Mouse (Mus musculus): ENCODE results near the gene E2f8. TPM values are rescaled to one million over a fixed set of nuclear protein-coding genes. Genes with fewer than 3 reads are reported as not detected.

The E2f8 gene
- polyA plus RNA-seq, 1 experiment from 2014 or later = 14.5 TPM

DNA sequence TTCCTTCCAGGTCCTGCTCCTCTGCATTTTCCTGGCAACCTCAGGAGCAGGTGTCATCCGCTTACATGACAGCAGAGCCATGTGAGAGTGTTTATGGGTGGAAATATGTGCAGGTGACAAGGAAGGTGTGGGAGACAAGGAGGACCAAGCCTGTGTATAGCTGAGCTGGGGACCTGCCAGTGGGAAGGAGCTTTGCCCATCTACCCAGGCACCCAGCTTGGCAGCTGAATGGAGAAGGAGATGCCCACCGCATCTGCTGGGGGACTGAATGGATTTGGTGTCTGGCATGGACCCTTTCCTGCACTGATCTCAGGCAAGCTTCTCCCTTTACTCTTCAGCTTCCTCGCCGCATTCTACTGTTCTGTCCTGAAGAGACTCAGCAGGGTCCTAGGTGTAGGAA is 14.1 kb upstream of the E2f8 start:
- H3K4me3 ChIP-seq (ENCODE audit: low read depth, low read length) = no peak overlapping the region
- 93% methylated on average over 4 of the region's 4 CpGs for WGBS
- peaks cover 6% of the 10 kb centered on the region; the same call in 1 of the 2 replicates for H3K27me3 ChIP-seq (ENCODE audit: control insufficient read depth, insufficient read depth, low read length)
- DNase-seq (ENCODE audit: low spot score, missing footprints) (no peak), ATAC-seq (ENCODE audit: low FRiP score) (no peak)
- H3K9me3 ChIP-seq (ENCODE audit: control insufficient read depth, low read length) = no peaks in the 10 kb centered on the region
- no peak overlapping the region for H3K9ac ChIP-seq (ENCODE audit: low read length)
- no peak overlapping the region for H3K4me2 ChIP-seq
- no peak overlapping the region for H3K27ac ChIP-seq (ENCODE audit: low read depth, low read length)
- H3K4me1 ChIP-seq (ENCODE audit: control insufficient read depth, insufficient read depth, low read length) = peaks cover 19% of the 10 kb centered on the region
- H3K36me3 ChIP-seq (ENCODE audit: control insufficient read depth, insufficient read depth, low read length) = no peaks in the 10 kb centered on the region

DNA sequence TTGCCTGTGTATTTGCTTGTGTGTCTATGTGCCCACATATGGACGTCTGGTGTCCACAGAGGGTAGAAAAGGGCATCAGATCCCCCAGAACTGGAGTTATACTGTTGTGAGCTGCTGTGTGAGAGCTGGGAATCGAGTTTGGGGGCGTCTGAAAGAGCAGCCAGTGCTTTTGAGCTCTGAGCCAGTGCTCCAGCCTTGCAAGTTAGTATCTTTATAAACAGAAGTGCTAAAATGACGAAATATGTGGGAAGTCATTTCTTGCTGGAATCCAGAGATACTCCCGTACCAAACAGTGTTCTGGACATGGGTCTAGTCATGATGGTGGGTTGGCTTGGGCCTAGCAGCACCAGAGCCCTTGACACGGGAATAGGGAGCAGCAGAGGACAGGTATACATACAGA is 13.4 kb upstream of the E2f8 start:
- 73% methylated on average over 6 of the region's 6 CpGs for WGBS
- no peak for ATAC-seq (ENCODE audit: low FRiP score)

DNA sequence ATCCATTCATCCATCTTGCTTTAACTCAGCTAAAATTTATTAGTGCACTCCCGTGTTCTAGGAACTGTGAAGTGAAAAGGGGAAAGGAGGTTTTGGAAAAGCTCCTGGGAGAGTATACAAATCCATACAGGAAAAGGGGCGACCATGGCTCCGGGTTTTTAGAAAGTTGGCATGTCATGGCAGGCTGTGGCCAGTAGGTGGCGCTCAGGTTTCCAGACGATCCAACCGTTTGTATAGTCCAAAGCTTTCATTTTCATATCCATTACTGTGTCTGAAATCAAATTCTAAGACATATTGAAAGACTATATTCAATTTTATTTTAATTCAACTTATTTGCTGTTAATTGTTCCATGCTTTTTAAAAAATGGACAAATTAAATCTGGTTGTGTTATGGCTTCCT is 12.8 kb upstream of the E2f8 start:
- peaks cover 6% of the 10 kb centered on the region; the same call in 1 of the 2 replicates for H3K27me3 ChIP-seq (ENCODE audit: control insufficient read depth, insufficient read depth, low read length)
- WGBS = under 1% methylated on average over 6 of the region's 6 CpGs
- H3K27ac ChIP-seq (ENCODE audit: low read depth, low read length) = no peak overlapping the region
- no peak overlapping the region for H3K9ac ChIP-seq (ENCODE audit: low read length)
- H3K4me1 ChIP-seq (ENCODE audit: control insufficient read depth, insufficient read depth, low read length) = peaks cover 19% of the 10 kb centered on the region
- DNase-seq (ENCODE audit: low spot score, missing footprints) = peak; percentile 99
- H3K4me3 ChIP-seq (ENCODE audit: low read depth, low read length) = no peak overlapping the region
- H3K4me2 ChIP-seq = no peak overlapping the region
- ATAC-seq (ENCODE audit: low FRiP score) = peak; percentile 4; the same call in 1 of the 2 replicates
- H3K9me3 ChIP-seq (ENCODE audit: control insufficient read depth, low read length) = no peaks in the 10 kb centered on the region
- H3K36me3 ChIP-seq (ENCODE audit: control insufficient read depth, insufficient read depth, low read length) = no peaks in the 10 kb centered on the region

More for the DNA sequence above, 13.4 kb upstream of the E2f8 start:
- H3K4me2 ChIP-seq = no peak overlapping the region
- no peaks in the 10 kb centered on the region for H3K9me3 ChIP-seq (ENCODE audit: control insufficient read depth, low read length)
- H3K27me3 ChIP-seq (ENCODE audit: control insufficient read depth, insufficient read depth, low read length) = peaks cover 6% of the 10 kb centered on the region; the same call in 1 of the 2 replicates
- H3K4me3 ChIP-seq (ENCODE audit: low read depth, low read length) = no peak overlapping the region
- no peak overlapping the region for H3K9ac ChIP-seq (ENCODE audit: low read length)
- H3K4me1 ChIP-seq (ENCODE audit: control insufficient read depth, insufficient read depth, low read length) = peaks cover 19% of the 10 kb centered on the region
- no peaks in the 10 kb centered on the region for H3K36me3 ChIP-seq (ENCODE audit: control insufficient read depth, insufficient read depth, low read length)
- no peak overlapping the region for H3K27ac ChIP-seq (ENCODE audit: low read depth, low read length)
- no peak for DNase-seq (ENCODE audit: low spot score, missing footprints)

DNA sequence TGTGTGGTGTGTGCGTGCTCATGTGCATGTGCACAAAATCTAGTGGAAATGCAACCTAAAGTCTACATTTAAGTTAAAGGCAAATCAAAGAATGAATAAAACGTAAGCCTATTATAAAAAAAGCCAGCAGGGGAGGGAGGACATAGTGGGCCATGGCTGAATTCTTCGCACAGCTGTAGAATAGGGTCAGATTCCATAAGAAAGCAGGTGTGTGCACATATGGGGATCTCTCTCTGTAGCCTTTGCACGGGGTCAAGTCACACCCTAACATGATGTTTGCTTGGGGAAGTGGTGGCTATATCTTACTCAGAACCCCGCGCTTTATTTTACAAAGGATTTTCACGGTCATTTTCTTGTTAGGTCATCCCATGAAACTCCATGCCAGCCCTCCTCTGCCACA is 11.7 kb upstream of the E2f8 start:
- Histone ChIP-seq H3K4me1 (ENCODE audit: control insufficient read depth, insufficient read depth, low read length) (peaks cover 24% of the 10 kb centered on the region), H3K27me3 (ENCODE audit: control insufficient read depth, insufficient read depth, low read length) (peaks cover 6% of the 10 kb centered on the region; the same call in 1 of the 2 replicates)
- WGBS = 83% methylated on average over 7 of the region's 7 CpGs

DNA sequence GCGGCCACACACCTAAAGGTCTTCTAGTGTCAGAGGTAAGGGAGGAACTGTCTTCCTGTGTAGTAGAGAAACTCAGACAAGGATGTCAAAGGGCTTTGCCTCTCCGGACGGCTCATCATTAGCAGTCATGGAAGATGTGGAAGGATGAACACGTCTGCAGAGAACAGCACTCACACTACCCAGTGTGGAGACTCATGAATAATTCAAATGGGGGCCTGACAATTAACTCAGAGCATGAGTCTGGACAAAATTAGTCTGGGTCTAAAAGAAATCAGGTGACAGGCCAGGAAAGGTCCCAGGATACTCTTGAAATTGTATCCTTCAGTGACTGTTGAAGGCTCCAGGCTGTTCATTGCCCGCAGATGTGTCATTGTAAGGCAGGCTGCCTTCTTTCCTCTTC is 9.6 kb upstream of the E2f8 start:
- H3K9ac ChIP-seq (ENCODE audit: low read length) = no peak overlapping the region
- DNase-seq (ENCODE audit: low spot score, missing footprints) = no peak
- 48% methylated on average over 5 of the region's 5 CpGs for WGBS

More for the DNA sequence above, 11.7 kb upstream of the E2f8 start:
- no peaks in the 10 kb centered on the region for H3K36me3 ChIP-seq (ENCODE audit: control insufficient read depth, insufficient read depth, low read length)
- H3K9ac ChIP-seq (ENCODE audit: low read length) = no peak overlapping the region
- H3K4me2 ChIP-seq = no peak overlapping the region
- no peak for DNase-seq (ENCODE audit: low spot score, missing footprints)
- no peak for ATAC-seq (ENCODE audit: low FRiP score)
- no peaks in the 10 kb centered on the region for H3K9me3 ChIP-seq (ENCODE audit: control insufficient read depth, low read length)
- no peak overlapping the region for H3K4me3 ChIP-seq (ENCODE audit: low read depth, low read length)
- H3K27ac ChIP-seq (ENCODE audit: low read depth, low read length) = no peak overlapping the region

DNA sequence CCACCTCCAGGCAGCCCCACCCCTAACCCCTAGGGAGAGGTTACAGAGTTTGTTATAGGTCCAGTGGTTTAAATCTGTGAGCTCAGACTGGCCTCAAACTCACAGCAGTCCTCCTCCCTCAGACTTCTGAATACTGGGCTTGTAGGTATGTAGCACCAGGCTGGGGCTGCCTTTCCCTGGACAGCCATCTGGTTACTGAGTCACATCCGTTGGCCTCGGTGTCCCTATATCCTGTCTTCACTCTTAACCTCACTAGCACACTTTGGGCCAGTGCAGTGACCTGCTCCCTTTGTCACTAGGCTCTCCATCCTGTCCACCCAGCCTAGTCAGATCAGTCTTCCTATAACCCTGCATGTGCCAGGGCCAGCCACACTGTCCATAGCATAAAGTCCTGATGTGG is 7.4 kb upstream of the E2f8 start:
- H3K36me3 ChIP-seq (ENCODE audit: control insufficient read depth, insufficient read depth, low read length) = no peaks in the 10 kb centered on the region
- peaks cover 3% of the 10 kb centered on the region; the same call in 1 of the 2 replicates for H3K27me3 ChIP-seq (ENCODE audit: control insufficient read depth, insufficient read depth, low read length)
- 88% methylated on average over 2 of the region's 2 CpGs for WGBS
- peaks cover 22% of the 10 kb centered on the region for H3K4me1 ChIP-seq (ENCODE audit: control insufficient read depth, insufficient read depth, low read length)
- no peak overlapping the region for H3K4me3 ChIP-seq (ENCODE audit: low read depth, low read length)
- H3K27ac ChIP-seq (ENCODE audit: low read depth, low read length) = no peak overlapping the region
- no peak overlapping the region for H3K9ac ChIP-seq (ENCODE audit: low read length)
- DNase-seq (ENCODE audit: low spot score, missing footprints) (no peak), ATAC-seq (ENCODE audit: low FRiP score) (no peak)
- no peak overlapping the region for H3K4me2 ChIP-seq
- H3K9me3 ChIP-seq (ENCODE audit: control insufficient read depth, low read length) = no peaks in the 10 kb centered on the region

More for the DNA sequence above, 9.6 kb upstream of the E2f8 start:
- Histone ChIP-seq H3K36me3 (ENCODE audit: control insufficient read depth, insufficient read depth, low read length) (no peaks in the 10 kb centered on the region), H3K4me1 (ENCODE audit: control insufficient read depth, insufficient read depth, low read length) (peaks cover 22% of the 10 kb centered on the region), H3K27ac (ENCODE audit: low read depth, low read length) (no peak overlapping the region; the same call in 1 of the 2 replicates), H3K9me3 (ENCODE audit: control insufficient read depth, low read length) (no peaks in the 10 kb centered on the region), H3K4me2 (no peak overlapping the region), H3K27me3 (ENCODE audit: control insufficient read depth, insufficient read depth, low read length) (peaks cover 6% of the 10 kb centered on the region; the same call in 1 of the 2 replicates), H3K4me3 (ENCODE audit: low read depth, low read length) (no peak overlapping the region)
- peak; percentile 64; the same call in 1 of the 2 replicates for ATAC-seq (ENCODE audit: low FRiP score)

DNA sequence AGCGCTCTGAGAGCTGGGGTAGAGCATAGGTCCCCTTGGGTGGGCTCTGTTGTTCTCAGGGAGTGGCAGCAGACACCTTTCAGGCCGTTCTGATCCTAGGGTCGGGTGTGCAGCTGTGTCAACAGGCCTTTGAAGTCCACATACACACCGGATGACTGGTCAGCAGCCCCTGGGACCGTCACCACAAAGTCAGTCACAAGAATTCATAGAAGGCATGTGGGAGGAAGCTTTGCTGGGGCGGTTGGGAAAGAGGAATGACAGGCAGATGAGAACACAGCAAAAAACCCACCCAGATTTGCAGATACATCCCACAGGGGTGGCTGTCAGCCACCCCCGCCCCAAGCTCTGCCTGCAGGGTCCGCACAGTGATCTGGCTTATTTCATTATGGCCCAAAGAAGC is 6.6 kb upstream of the E2f8 start:
- H3K9me3 ChIP-seq (ENCODE audit: control insufficient read depth, low read length) = no peaks in the 10 kb centered on the region
- ATAC-seq (ENCODE audit: low FRiP score) = no peak
- 37% methylated on average over 8 of the region's 8 CpGs for WGBS
- no peak for DNase-seq (ENCODE audit: low spot score, missing footprints)
- peaks cover 8% of the 10 kb centered on the region; the same call in 1 of the 2 replicates for H3K27me3 ChIP-seq (ENCODE audit: control insufficient read depth, insufficient read depth, low read length)
- no peak overlapping the region for H3K9ac ChIP-seq (ENCODE audit: low read length)
- no peak overlapping the region for H3K27ac ChIP-seq (ENCODE audit: low read depth, low read length)
- H3K36me3 ChIP-seq (ENCODE audit: control insufficient read depth, insufficient read depth, low read length) = no peaks in the 10 kb centered on the region
- peaks cover 24% of the 10 kb centered on the region for H3K4me1 ChIP-seq (ENCODE audit: control insufficient read depth, insufficient read depth, low read length)
- no peak overlapping the region for H3K4me3 ChIP-seq (ENCODE audit: low read depth, low read length)
- no peak overlapping the region for H3K4me2 ChIP-seq

DNA sequence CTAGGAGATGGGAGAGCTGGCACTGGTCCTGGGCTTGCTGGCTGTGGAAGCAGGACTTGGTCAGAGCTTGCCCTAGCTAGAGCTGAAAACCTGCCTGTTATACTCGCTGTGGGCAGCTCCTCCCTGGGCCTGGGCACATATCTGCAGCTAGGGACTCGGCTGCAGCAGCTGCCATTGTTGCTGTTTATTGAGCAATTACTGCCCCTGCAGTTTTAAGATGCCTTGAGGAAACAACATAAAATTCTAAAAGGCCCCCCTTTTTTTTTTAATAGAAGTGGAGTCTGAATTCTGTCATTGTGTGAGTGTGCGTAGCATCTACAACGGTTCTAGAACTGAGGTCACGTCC is 2.8 kb upstream of the E2f8 start:
- 82% methylated on average over 5 of the region's 5 CpGs for WGBS

DNA sequence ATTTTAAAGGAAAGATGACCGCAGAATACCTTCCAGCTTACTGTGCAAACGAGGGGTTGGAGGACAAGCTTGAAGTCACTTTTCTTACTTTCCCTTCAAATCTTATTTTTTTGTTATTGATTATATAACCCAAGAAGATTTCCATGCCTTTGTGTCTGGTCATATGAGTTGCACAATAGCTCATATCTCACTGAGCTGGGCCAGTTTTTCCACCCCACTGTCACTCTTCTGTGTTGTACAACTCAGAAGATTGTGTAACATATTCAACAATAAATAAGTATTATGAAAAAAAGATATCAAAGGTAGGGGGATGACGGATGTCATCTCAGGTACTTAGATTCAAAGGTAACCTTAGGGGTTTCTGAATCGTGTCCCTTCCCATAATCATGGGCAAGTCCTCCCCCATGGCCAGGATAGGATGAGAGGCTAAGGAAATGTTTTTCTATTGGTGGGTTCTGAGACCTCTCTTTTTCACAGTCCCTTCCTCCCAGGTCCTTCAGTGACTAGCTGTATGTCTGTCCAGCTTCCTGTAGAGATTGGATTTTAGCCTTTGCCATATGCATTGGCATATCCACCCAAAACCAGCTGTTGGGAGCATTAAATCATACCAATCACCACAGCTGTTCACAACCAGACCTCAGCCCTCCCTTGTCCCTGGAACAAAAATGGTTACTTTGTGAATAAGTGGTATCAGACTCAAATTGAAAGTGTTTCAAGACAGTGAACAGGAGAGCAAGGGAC is 2.3 kb upstream of the E2f8 start:
- H3K9ac ChIP-seq (ENCODE audit: low read length) = no peak overlapping the region
- H3K27me3 ChIP-seq (ENCODE audit: control insufficient read depth, insufficient read depth, low read length) = peaks cover 15% of the 10 kb centered on the region; the same call in 1 of the 2 replicates
- H3K4me3 ChIP-seq (ENCODE audit: low read depth, low read length) = no peak overlapping the region
- no peak overlapping the region for H3K4me2 ChIP-seq
- H3K36me3 ChIP-seq (ENCODE audit: control insufficient read depth, insufficient read depth, low read length) = no peaks in the 10 kb centered on the region
- H3K4me1 ChIP-seq (ENCODE audit: control insufficient read depth, insufficient read depth, low read length) = peaks cover 27% of the 10 kb centered on the region
- ATAC-seq (ENCODE audit: low FRiP score) = no peak
- no peak for DNase-seq (ENCODE audit: low spot score, missing footprints)
- H3K27ac ChIP-seq (ENCODE audit: low read depth, low read length) = no peak overlapping the region
- H3K9me3 ChIP-seq (ENCODE audit: control insufficient read depth, low read length) = no peaks in the 10 kb centered on the region
- 89% methylated on average over 4 of the region's 4 CpGs for WGBS

More for the DNA sequence above, 2.8 kb upstream of the E2f8 start:
- Histone ChIP-seq H3K36me3 (ENCODE audit: control insufficient read depth, insufficient read depth, low read length) (no peaks in the 10 kb centered on the region), H3K4me2 (no peak overlapping the region), H3K9me3 (ENCODE audit: control insufficient read depth, low read length) (no peaks in the 10 kb centered on the region), H3K27me3 (ENCODE audit: control insufficient read depth, insufficient read depth, low read length) (peaks cover 15% of the 10 kb centered on the region; the same call in 1 of the 2 replicates), H3K4me1 (ENCODE audit: control insufficient read depth, insufficient read depth, low read length) (peaks cover 24% of the 10 kb centered on the region), H3K27ac (ENCODE audit: low read depth, low read length) (no peak overlapping the region), H3K4me3 (ENCODE audit: low read depth, low read length) (no peak overlapping the region), H3K9ac (ENCODE audit: low read length) (no peak overlapping the region)
- DNase-seq (ENCODE audit: low spot score, missing footprints) = no peak
- no peak for ATAC-seq (ENCODE audit: low FRiP score)

Data from midbrain, embryonic 11.5 days (tissue).